11 mouse cellular contexts compared by ENCODE assay signal in genomic region chr11:18940916-18941315, GRCm38 (mm10).
DNase-seq lines count a peak whose midpoint lies in the region; ATAC-seq and TF ChIP-seq lines count a peak whose summit lies in the region.
"Had no signal": no experiment of that assay in that cellular context is flagged by ENCODE, and none has a peak within 500 bp of the region (broad histone marks: within the 10 kb centered on the region; RNA-seq: fewer than 3 reads in every experiment).

No protein-coding gene starts in this region.

- 0 out of 2 replicates have a peak overlapping the region, but pooled peaks have one; percentile 35 for H3K27ac ChIP-seq in heart, embryonic 11.5 days (ENCODE audit: low read depth, low read length)
- H3K27ac ChIP-seq in heart, embryonic 12.5 days (ENCODE audit: poor library complexity, severe bottlenecking) = no peak overlapping the region
- H3K27ac ChIP-seq in lung, embryonic 16.5 days (ENCODE audit: low read length) = no peak overlapping the region
- H3K27ac ChIP-seq in stomach, embryonic 15.5 days = peak overlapping the region; percentile 44; the same call in 1 of the 2 replicates
- H3K27ac ChIP-seq: embryonic facial prominence, embryonic 15.5 days had no signal

- H3K9ac ChIP-seq in heart, embryonic 11.5 days (ENCODE audit: low read depth, low read length) = no peak overlapping the region
- no peak overlapping the region for H3K9ac ChIP-seq in heart, embryonic 12.5 days
- H3K9ac ChIP-seq in lung, embryonic 16.5 days (ENCODE audit: low read length) = no peak overlapping the region
- no peak overlapping the region for H3K9ac ChIP-seq in stomach, embryonic 15.5 days
- H3K9ac ChIP-seq: embryonic facial prominence, embryonic 15.5 days; hindbrain, embryonic 13.5 days had no signal

- no peak overlapping the region for H3K4me3 ChIP-seq in heart, embryonic 11.5 days (ENCODE audit: low read depth, low read length)
- no peak overlapping the region for H3K4me3 ChIP-seq in heart, embryonic 12.5 days
- no peak overlapping the region for H3K4me3 ChIP-seq in lung, embryonic 16.5 days (ENCODE audit: low read length)
- no peak overlapping the region for H3K4me3 ChIP-seq in stomach, embryonic 15.5 days (replicated peaks)
- H3K4me3 ChIP-seq: embryonic facial prominence, embryonic 15.5 days; hindbrain, embryonic 13.5 days had no signal

- no peak for DNase-seq in lung, postnatal 14 days
- peak; percentile 54 for DNase-seq in brain, embryonic 14.5 days (ENCODE audit: low read depth)
- no peak for DNase-seq in gastrocnemius, adult 18-20 months (ENCODE audit: low spot score)
- DNase-seq: cerebellum, postnatal 10 days; spleen, adult 18-20 months had no signal

- no peaks in the 10 kb centered on the region for H3K36me3 ChIP-seq in heart, embryonic 11.5 days (ENCODE audit: control insufficient read depth, insufficient read depth, low read length)
- no peaks in the 10 kb centered on the region for H3K36me3 ChIP-seq in heart, embryonic 12.5 days
- H3K36me3 ChIP-seq in lung, embryonic 16.5 days (ENCODE audit: control insufficient read depth, insufficient read depth, low read length) = no peaks in the 10 kb centered on the region
- no peaks in the 10 kb centered on the region; the same call in 1 of the 2 replicates for H3K36me3 ChIP-seq in stomach, embryonic 15.5 days
- H3K36me3 ChIP-seq: embryonic facial prominence, embryonic 15.5 days; hindbrain, embryonic 13.5 days had no signal

- no peak for TF ChIP-seq POLR2A in brain, embryonic 14.5 days (IDR thresholded peaks at IDR 0.05; ENCODE audit: borderline replicate concordance, extremely low read depth, insufficient read depth, insufficient read length, poor library complexity, severe bottlenecking)

- no peak for ATAC-seq in heart, embryonic 11.5 days (replicated peaks; ENCODE audit: insufficient number of reproducible peaks, low FRiP score, low TSS enrichment)
- no peak for ATAC-seq in heart, embryonic 12.5 days (ENCODE audit: insufficient number of reproducible peaks, low FRiP score)
- 0 out of 2 replicates have a peak, but pooled peaks have one; percentile 41 for ATAC-seq in lung, embryonic 16.5 days (ENCODE audit: low read depth)
- no peak for ATAC-seq in stomach, embryonic 15.5 days (ENCODE audit: insufficient read depth, low FRiP score, low read depth)

- WGBS in heart, embryonic 11.5 days (ENCODE audit: insufficient replicate concordance) = 60% methylated on average over 4 of the region's 4 CpGs
- WGBS in heart, embryonic 12.5 days = 42% methylated on average over 4 of the region's 4 CpGs
- 46% methylated on average over 4 of the region's 4 CpGs for WGBS in lung, embryonic 16.5 days
- WGBS in stomach, embryonic 15.5 days = 37% methylated on average over 4 of the region's 4 CpGs

- H3K27me3 ChIP-seq in heart, embryonic 11.5 days (ENCODE audit: control insufficient read depth, insufficient read depth, low read length) = no peaks in the 10 kb centered on the region
- H3K27me3 ChIP-seq in heart, embryonic 12.5 days (replicated peaks) = no peaks in the 10 kb centered on the region
- no peaks in the 10 kb centered on the region for H3K27me3 ChIP-seq in lung, embryonic 16.5 days (ENCODE audit: control insufficient read depth, insufficient read depth, low read depth, low read length)
- H3K27me3 ChIP-seq in stomach, embryonic 15.5 days (replicated peaks) = no peaks in the 10 kb centered on the region
- H3K27me3 ChIP-seq: embryonic facial prominence, embryonic 15.5 days; hindbrain, embryonic 13.5 days had no signal

- TF ChIP-seq CTCF in brain, embryonic 14.5 days (IDR thresholded peaks at IDR 0.05; ENCODE audit: borderline replicate concordance, extremely low read depth, insufficient read depth, insufficient read length) = no peak

- peaks cover 28% of the 10 kb centered on the region for H3K4me1 ChIP-seq in heart, embryonic 11.5 days (ENCODE audit: control insufficient read depth, insufficient read depth, low read length)
- peaks cover 43% of the 10 kb centered on the region for H3K4me1 ChIP-seq in heart, embryonic 12.5 days (replicated peaks)
- H3K4me1 ChIP-seq in lung, embryonic 16.5 days (replicated peaks; ENCODE audit: control insufficient read depth, insufficient read depth, low read length) = peaks cover 7% of the 10 kb centered on the region
- peaks cover 19% of the 10 kb centered on the region for H3K4me1 ChIP-seq in stomach, embryonic 15.5 days

- H3K4me2 ChIP-seq in heart, embryonic 11.5 days = no peak overlapping the region
- H3K4me2 ChIP-seq in heart, embryonic 12.5 days = no peak overlapping the region
- H3K4me2 ChIP-seq in lung, embryonic 16.5 days (ENCODE audit: low read depth, low read length) = no peak overlapping the region
- H3K4me2 ChIP-seq in stomach, embryonic 15.5 days = no peak overlapping the region
- H3K4me2 ChIP-seq: embryonic facial prominence, embryonic 15.5 days; hindbrain, embryonic 13.5 days had no signal

- H3K9me3 ChIP-seq in heart, embryonic 11.5 days (replicated peaks; ENCODE audit: control insufficient read depth, low read length) = no peaks in the 10 kb centered on the region
- H3K9me3 ChIP-seq in heart, embryonic 12.5 days (replicated peaks) = no peaks in the 10 kb centered on the region
- no peaks in the 10 kb centered on the region for H3K9me3 ChIP-seq in lung, embryonic 16.5 days (ENCODE audit: control insufficient read depth, low read length)
- H3K9me3 ChIP-seq in stomach, embryonic 15.5 days = no peaks in the 10 kb centered on the region
- H3K9me3 ChIP-seq: embryonic facial prominence, embryonic 15.5 days; hindbrain, embryonic 13.5 days had no signal

Comparison
In these comparisons a context has a peak if more than half of its experiments do, and no peak if none do; other contexts are left out.
1. H3K27ac ChIP-seq: peak in heart, embryonic 11.5 days (single experiment) and stomach, embryonic 15.5 days (single experiment); none in heart, embryonic 12.5 days (single experiment) and lung, embryonic 16.5 days (single experiment).